Mouse (Mus musculus): Measurements from ENCODE around the gene Actl6a.
"Not testable (repeated sequence)": the region's sequence is repeated elsewhere in the genome, so short reads cannot be mapped to it uniquely, and the experiment has no call there.

Gene Actl6a

DNA sequence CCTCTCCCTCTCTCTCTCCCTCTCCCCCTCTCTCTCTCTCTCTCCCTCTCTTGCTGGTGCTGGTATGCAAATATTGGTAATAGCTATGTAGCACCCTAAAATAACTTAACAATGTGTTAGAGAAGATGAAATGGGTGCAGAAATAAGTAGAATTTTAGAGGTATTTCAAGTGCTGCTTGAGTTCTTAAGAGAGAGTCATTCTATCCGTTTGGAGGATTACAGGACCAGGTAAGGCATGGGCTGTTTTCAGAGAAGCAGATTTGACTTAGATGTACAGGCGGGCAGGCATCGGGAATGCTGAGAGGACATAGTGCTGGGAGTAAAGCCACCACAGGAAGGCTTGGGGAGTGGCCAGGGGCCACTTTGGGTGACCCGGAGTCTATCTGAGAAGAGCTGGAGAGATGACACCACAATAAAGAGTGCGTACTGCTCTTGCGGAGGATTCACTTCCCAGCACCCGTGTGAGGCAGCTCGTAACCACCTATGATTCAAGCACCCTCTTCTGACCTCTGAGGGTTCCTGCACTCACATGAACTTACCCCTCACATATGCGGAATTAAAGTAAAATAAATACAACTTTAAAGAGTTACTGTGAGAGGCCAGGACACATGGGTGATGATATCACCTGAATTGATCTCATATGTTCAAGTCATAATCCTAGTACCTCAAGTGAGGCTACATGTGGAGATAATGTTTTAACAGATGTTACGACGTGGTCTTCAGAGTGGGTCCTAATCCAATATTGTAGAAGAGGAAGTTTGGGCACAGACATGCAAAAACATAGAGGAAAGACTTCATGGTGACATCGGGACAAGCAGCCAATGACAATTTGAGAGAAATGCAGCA, 11.1 kb upstream of the Actl6a start:
- DNase-seq (ENCODE audit: low spot score) = no peak

DNA sequence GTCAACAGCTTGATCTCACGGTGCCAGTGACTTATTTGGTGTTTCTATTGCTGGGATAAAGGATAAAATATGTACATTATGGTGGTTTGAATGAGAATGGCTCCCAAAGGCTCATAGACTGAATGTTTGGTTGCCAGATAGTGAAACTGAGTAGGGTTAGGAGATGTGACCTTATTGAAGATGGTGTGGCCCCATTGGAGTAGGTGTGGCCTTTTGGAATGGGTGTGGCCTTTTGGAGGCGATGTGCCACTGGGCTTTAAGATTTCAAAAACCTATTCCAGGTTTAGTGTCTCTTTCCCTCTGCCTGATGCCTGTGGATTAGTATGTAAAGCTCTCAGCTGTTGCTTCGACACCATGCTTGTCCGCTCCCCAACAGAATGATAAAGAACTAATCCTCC, 10.5 kb upstream of the Actl6a start:
- DNase-seq (ENCODE audit: low spot score) = no peak

DNA sequence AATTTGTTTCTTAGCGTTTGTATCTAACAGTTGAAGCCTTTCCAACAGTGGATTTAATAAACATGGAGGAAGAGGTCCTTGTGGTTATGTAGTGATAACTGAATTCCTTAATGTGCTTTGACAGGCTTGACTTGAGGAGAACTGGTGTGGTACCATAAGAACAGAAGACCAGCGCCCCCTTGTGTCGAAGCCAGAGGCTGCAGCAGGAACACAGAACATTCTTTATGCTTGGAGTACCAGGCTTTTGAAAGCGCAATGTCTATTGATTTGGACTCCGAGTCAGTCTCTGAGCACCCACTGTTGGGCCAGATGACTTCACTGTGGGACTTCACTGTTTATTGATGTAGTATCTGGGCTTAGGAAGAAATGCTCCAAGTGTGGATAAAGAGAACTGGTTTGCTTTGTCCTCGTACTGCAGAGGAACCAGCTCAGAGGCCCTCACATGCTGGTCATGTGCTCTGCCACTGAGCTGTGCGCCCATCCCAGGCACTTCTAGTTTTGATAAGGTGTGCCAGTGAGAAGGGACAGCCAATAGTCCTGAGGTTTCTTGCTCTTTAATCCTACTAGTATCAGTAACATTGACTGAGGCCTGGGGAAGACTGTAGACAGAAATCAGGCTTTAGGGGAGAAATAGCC, 7.8 kb upstream of the Actl6a start:
- DNase-seq (ENCODE audit: low spot score) = peak; percentile 62

DNA sequence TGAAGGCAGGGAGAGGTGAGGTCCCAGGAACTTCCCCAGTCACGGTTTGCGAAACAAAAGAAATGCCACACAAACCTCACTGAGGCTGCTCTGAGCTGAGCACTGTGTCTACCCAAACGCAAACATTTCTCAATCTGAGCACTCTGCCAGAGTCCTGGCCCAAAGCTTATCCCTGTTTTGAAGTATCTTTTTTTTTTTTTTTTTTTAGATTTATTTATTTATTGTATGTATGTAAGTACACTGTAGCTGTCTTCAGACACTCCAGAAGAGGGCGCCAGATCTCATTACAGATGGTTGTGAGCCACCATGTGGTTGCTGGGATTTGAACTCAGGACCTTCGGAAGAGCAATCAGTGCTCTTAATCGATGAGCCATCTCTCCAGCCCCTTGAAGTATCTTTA, 2.1 kb upstream of the Actl6a start:
- not testable (repeated sequence) for DNase-seq (ENCODE audit: low spot score)

DNA sequence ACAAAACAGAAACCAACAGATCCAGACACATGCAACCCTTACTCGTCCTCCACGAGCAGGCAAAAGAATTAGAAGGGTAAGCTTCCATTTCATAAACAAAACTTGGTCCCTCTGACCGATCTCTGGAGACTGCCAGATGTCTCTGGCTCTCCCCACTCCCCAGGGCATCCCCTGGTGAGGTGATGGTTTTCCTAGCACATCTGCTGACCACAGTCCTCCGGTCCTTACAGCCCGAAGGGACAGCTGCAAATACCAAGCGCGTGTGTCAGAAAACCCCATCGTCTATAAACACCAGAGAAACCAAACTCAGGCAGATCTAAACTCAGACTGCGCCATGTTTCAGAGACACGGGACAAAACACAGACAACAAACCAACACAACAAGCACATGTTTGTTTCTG, 1.5 kb upstream of the Actl6a start:
- not testable (repeated sequence) for DNase-seq (ENCODE audit: low spot score)

DNA sequence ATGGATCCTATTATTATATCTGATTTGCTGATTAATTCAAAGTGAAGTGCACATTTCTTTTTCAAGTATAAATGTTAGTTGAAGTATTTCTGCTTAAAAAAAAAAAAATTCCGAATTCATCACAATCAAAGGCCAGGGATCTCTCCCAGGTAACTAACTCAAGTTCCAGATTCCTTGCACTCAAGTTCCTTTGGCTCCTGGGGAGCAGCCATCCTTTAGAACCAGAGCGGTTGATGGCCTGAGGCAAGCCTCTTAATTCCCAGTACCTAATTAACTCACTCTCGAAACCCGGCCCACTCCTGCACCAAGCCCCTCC, 1.9 kb downstream of the Actl6a start:
- DNase-seq (ENCODE audit: low spot score) = no peak

DNA sequence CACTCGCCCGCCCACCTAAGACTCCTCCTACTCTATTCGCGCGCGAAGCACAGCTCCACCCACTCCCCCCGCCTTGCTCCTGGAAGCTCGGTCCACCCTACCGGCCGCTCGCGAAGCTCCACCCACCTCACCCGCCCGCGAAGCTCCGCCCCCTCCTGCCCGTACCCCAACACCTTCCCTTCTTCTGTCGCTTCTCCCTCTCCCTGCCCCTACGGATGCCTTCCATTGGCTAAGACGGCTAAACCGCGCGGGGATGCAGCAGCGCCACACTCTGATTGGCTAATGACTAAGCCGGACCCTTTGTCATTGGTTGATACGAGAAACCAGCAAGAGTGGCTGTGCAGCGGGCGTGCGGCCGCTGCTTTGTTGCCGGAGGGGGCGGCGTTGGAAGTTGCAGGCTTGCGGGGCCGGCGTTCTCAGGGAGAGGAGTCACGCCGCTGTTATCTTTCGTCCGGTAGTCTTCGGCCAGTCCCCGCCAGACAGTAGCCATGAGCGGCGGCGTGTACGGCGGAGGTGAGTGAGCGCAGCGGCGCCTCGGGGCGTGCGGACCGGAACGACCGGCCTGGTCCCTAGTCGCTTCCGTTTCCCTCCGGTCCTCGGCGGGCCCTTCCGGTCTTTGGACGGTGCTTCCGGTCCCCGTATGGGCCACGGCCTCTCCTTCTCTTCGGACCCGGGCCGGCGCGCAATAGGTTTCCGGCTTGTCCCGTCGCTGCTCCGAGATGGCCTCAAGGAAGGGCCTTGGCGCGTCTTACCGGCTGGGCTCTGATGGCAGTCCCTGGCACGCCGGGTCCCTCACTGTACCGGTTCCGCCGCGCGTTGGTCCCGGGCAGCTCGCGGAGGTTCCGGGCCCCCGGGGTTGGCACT, 2.5 kb downstream of the Actl6a start:
- peak; percentile 98 for DNase-seq (ENCODE audit: low spot score)

DNA sequence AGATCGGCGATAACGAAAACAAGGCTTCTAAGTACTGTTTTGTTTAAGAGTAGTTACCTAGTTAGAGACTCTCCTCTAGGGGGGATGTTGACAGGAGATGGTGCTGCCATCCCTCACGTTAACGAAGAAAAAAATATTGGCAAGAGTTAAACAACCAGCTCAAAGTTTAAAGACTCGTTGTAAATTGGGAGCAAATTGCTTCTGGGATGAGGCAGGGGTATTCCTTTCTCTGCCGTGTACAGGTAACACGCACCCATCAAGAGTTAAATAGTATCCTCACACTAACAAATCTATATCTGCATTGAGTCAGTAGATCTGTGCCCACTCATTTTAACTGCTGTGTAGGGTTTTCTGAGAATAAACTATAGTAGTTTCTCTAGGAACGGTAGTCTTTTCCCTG, 3.3 kb downstream of the Actl6a start:
- no peak for DNase-seq (ENCODE audit: low spot score)

DNA sequence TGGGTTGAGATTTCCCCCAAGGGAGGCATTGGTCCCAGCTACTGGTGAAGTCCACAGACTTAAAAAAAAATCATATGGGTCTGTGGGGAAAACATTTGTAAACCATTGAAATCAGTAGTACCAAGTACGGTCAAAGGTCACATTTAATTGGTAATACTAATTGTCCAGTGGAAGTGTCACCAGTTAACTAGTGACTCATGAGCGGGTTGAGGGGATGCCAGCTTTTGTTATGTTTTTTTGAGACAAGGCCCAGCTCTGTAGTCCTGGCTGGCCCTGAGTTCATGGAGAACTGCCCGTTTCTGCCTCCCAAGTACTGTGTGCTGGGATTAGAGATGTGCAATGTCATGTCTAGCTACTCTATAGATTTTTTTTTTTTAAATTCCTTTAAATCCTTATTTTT, 7.6 kb downstream of the Actl6a start:
- DNase-seq (ENCODE audit: low spot score) = no peak

DNA sequence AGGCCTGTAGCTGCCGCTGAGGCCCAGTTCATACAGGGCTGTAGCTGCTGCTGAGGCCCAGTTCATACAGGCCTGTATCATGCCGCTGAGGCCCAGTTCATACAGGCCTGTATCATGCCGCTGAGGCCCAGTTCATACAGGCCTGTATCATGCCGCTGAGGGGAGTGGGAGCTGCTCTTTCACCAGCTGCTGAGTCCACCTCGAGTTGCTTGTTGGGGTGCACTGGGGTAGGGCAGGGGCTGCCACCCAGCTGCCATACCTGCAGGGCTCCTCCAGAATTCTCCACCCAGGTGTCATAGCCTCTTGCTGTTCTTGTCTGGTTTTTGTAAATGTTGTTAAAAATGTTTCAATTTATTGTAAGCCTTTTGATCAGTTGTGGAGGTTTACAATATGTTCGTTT, 11.3 kb downstream of the Actl6a start:
- not testable (repeated sequence) for DNase-seq (ENCODE audit: low spot score)

DNA sequence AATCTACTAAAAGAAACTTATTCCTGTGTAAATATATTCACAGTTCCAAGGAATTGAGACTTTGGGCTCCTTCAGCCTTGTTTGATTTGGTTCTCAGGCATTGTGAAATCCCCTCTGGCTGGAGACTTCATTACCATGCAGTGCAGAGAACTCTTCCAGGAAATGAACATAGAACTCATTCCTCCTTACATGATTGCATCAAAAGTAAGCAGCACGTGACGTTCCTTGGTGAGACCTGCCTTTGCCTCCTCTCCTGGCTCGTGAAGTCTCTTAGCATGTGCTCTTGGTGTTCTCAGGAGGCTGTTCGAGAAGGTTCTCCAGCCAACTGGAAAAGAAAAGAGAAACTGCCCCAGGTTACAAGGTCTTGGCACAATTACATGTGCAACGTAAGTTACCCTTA, 12.2 kb downstream of the Actl6a start:
- no peak for DNase-seq (ENCODE audit: low spot score)

DNA sequence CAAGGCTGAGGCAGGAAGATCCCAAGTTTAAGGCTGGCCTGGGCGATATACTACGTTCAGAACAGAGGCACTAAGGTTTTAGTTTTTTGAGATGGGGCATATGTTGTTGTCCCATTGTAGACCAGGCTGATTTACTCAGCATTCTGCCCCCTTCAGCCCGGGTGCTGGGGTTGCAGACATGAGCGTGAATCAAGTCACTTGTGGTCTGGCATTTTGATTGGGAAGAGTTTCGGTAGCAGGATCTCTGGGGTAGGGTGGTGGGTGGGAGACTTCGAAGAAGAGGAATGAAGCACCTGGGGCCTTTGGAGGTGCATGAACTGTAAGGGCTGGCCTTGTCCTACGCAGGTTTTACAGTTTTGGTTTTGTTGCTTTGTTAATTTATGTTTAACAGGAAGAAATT, 18.1 kb downstream of the Actl6a start:
- no peak for DNase-seq (ENCODE audit: low spot score)

DNA sequence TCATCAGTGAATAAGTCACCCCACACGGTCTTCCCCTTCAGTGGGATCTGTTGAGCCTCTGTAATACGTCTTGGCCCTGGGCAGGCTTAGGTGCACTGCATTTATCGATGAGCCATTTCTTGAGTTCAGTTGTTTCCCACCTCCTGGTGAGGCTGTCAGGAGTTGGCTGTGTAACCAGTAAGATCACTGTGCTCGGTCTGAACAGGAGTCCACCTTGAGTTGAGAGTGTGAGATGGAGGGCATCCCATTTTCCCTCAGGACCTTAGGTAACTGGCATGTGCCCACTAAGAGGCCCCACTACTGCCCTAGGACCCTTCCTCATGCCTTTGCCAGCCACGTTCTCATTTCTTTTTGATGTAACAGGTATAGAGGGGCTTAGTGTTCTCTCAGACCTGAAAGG, 19.9 kb downstream of the Actl6a start:
- no peak for DNase-seq (ENCODE audit: low spot score)

DNA sequence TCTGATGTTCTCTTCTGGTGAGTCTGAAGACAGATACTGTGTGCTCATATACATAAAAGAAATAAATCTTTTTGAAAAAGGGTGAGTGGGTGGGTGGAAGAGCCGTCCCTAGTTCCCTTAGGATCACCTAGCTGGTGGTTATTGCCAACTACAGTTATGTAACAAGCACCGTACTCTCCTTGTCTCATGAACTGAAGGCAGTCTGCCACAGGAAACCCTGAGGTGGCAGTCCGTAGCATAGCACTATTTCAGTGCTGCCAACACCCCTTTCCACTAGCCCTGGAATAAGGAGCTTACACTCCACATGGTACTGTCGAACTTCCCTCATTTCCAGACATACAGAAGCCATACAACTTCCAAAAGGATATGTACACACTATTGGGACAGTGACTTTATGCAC, 21.8 kb downstream of the Actl6a start:
- DNase-seq (ENCODE audit: low spot score) = no peak

DNA sequence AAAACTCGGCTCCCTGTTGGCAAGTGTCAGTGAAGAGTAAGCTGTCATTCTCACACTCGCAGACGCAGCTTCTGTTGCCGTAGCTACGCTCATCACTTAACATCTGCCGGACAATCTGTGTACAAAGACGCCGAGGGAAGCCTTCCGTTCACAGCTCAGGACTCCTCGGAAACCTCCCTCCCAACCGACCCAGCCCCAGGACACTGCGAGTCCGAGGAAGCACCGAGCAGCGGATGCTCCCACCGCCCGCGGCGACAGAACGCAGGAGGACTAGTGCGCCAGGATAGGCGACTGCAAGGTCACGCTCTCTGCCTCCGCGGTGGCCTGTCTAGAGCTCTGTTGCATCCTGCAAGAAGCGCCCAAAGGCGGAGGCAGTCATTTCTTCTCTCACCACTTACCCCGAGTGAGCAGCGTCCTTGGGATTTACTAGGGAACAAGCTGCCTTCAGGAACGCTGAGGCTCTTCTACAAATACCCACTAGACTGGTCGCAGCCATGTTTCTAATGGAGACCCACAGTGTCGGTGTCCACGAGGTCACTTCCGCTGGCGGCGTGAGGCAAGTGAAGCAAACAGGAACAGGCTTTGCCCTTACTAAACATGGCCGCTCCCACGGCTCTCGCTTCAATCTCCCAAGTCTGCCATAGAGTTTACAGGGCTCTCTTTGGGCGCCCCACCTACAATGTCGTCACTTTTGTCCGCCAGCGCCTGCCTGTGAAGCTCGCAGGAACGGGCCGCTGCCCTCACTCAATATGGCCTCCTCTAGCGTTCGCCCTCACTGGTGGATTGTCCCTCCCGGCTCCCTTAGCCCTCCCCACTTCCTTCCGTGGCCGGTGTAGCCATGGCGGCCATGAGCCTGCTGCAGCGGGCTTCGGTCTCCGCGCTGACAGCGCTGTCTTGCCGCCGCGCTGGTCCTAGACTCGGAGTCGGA, 30.4 kb downstream of the Actl6a start, which contains the start of gene Ndufb5:
Gene Ndufb5 (plus strand): TSS at position 747 of the 928 bp plus-strand sequence.
- peak; percentile 98 for DNase-seq (ENCODE audit: low spot score)

DNA sequence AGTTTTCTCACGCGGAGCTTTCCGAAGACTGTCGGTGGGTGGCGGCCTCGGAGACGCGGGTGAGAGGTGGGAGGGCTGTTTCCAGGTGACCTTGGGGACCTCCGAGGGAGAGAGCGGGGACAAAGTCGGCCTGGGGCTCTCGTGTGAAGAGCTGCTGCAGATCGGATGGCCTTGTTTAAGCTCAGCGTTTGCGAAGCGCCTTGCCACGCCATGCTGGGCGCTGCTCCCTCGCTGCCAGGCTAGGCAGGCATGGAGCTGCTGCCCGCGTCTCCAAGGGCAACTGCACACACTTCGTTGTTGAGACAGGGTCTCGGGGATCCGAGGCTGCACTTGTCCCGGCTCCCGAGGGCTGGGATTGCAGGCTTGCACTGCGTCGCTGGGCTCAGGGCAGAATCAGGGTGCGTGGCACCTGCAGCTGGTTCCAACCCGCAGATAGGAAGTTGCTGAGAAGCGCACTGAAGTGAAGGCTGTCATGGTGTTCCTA, 31.1 kb downstream of the Actl6a start, which contains the start of gene Mrpl47:
Gene Mrpl47 (minus strand): TSS at position 434 of the 484 bp plus-strand sequence.
- DNase-seq (ENCODE audit: low spot score) = no peak

DNA sequence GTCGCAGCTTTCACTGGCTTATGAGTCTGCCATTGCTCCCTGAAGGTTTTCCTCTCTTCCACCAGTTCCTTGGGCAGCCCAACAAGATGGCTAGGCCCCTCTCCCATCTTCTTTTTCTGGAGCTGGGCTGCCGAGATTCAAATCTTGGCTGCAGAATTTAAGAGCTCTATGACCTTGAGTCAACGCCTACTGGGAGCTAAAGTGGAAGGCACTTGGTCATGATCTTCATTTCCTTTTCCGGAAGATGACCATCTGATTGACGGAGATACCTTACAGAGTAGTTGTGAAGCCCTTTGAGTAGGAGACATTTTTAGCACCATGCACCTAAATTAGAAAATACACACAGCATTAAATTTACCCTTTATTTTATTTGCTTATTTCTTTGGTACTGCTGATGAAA, 32.5 kb downstream of the Actl6a start:
- DNase-seq (ENCODE audit: low spot score) = no peak

DNA sequence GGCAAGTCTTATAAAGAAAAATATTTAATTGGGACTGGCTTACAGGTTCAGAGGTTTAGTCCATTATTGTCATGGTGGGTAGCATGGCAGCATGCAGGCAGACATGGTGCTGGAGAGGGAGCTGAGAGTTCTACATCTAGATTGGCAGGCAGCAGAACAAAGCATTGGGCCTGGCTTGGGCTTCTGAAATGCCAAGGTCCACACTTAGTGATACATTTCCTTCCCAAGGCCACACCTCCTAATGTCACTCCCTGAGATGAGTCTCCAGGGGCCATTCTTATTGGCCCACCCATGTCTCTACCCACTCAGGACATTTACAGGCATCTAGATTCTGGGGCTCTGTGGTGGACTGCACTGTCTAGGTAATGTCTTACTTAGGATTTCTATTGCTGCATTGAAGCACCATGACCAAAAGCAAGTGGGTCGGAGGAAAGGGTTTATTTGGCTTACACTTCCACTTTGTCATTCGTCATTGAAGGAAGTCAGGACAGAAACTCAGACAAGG, 36.2 kb downstream of the Actl6a start:
- no peak for DNase-seq (ENCODE audit: low spot score)

DNA sequence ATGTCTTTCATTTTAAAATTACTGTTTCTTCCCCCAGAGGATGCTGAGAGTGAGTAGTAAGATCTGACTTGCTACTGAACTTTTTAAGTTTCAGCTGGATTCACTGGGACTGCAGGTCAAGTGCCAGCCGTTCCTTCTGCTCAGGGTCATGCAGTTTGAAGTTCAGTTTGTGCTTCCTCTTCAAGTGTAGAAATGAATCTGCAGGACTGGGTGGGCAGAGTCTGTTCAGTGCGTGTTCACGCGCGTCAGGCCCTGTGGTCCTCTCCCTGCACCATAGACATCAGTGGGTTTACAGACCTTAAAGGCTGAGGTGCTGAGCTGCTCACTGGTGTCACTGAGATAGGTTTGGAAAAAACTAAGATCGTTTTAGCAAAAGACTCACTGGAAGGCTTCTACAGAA, 38.9 kb downstream of the Actl6a start:
- no peak for DNase-seq (ENCODE audit: low spot score)

DNA sequence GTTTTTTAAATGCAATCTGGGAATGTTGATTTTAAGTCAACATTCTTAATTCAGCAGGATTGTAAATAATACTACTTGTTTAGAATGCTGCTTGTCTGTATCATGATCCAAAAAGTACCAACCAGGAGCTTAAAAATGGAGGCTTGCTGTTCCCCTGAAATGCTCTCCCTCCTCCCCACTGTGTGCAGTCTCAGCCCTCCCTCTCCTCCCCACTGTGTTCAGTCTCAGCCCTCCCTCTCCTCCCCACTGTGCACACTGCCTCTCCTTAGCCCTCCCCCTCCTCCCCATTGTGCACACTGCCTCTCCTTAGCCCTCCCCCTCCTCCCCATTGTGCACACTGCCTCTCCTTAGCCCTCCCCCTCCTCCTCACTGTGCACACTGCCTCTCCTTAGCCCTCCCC, 39.3 kb downstream of the Actl6a start:
- not testable (repeated sequence) for DNase-seq (ENCODE audit: low spot score)

DNA sequence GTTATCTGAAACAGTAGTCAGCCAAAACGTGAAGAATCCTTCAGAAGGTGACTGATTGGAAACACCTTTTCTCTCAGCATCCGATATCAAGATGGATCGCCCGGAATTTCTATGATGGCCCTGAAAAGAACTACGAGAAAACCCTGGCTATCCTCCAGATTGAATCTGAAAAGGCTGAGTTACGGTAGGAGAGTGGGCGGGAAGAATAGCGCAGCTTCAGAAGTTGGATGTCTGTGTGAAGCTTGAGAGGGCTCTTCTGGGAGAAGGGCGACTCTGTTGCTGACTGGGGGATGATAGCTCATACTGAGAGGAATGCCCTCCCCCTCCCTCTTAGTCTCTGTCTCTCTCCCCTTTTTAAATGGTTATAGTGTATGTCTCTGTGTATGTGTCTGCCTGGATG, 42.3 kb downstream of the Actl6a start:
- no peak for DNase-seq (ENCODE audit: low spot score)
